Mouse (Mus musculus) CH12.LX (cell line): ENCODE measurements at regions not wholly inside any gene's neighbourhood (a gene's known extent, or its start where the extent isn't known, plus 50 kb on each side); places are given as distances from the start of the nearest gene placed in this dataset.

ENCODE experiments used
- DNase-seq: peaks from one replicate; pipeline ENCODE4 v3.0.0-alpha.2; 2013; ENCODE audit errors: extremely low read depth
- H3K27ac ChIP-seq: 2 replicates; pipeline ENCODE4 v1.5.1; 2012; ENCODE audit warnings: low read depth, mild to moderate bottlenecking, control low read depth, moderate library complexity; ENCODE audit not compliant: insufficient read depth
- H3K27me3 ChIP-seq: replicated peaks from 2 replicates; pipeline ENCODE3; 2012; ENCODE audit warnings: inconsistent platforms
- H3K36me3 ChIP-seq, 2 experiments: replicated peaks in 1 of 2; 2 replicates each; pipeline versions ENCODE3 to v1.6.1; 2012; ENCODE audit warnings: inconsistent platforms in 1 of 2, low read length in 1 of 2, mild to moderate bottlenecking in 1 of 2, mixed read lengths in 1 of 2, moderate library complexity in 1 of 2; ENCODE audit not compliant: control insufficient read depth in 1 of 2, insufficient read depth in 1 of 2
- H3K4me1 ChIP-seq, 2 experiments: 2 replicates each; pipeline ENCODE4 v1.6.1; 2012; ENCODE audit warnings: inconsistent platforms in 1 of 2, moderate library complexity in 1 of 2; ENCODE audit not compliant: insufficient read depth in 2 of 2, control insufficient read depth in 1 of 2
- H3K4me2 ChIP-seq: 2 replicates; pipeline ENCODE4 v1.6.1; 2012; ENCODE audit warnings: low read depth, mild to moderate bottlenecking, control low read depth; ENCODE audit not compliant: poor library complexity, insufficient read depth, severe bottlenecking
- H3K4me3 ChIP-seq, 3 experiments: fragments of 150-350 bp in 1 of 3; sonication (generic) in 1 of 3; replicated peaks in 1 of 3; 2 replicates each; pipeline versions ENCODE3 to v1.5.1; 2011 to 2012; ENCODE audit warnings: low read depth in 2 of 3, low read length in 2 of 3, mild to moderate bottlenecking in 2 of 3, moderate library complexity in 2 of 3, control low read depth in 1 of 3, improper control_type of control experiment in 1 of 3, inconsistent platforms in 1 of 3, mixed read lengths in 1 of 3; ENCODE audit not compliant: poor library complexity in 1 of 3
- H3K79me2 ChIP-seq: replicated peaks from 2 replicates; pipeline ENCODE4 v1.6.1; 2012; ENCODE audit warnings: mild to moderate bottlenecking, moderate library complexity; ENCODE audit not compliant: control insufficient read depth, poor library complexity, insufficient read depth, severe bottlenecking; ENCODE audit errors: extremely low read depth
- H3K9ac ChIP-seq: 2 replicates; pipeline ENCODE4 v1.6.1; 2012; ENCODE audit warnings: low read depth, mild to moderate bottlenecking, control low read depth, moderate library complexity; ENCODE audit not compliant: insufficient read depth
- H3K9me3 ChIP-seq: replicated peaks from 2 replicates; pipeline ENCODE3; 2012; ENCODE audit warnings: low read length, inconsistent platforms, mixed read lengths
- BHLHE40 ChIP-seq: IDR thresholded peaks from 2 replicates; pipeline ENCODE4 v1.6.1; 2011; ENCODE audit warnings: mild to moderate bottlenecking, low read depth, low read length, improper control_type of control experiment
- CHD2 ChIP-seq: IDR thresholded peaks from 2 replicates; pipeline ENCODE4 v1.6.1; 2011; ENCODE audit warnings: low read length, improper control_type of control experiment
- CTCF ChIP-seq, 2 experiments: IDR thresholded peaks in 1 of 2; conservative IDR thresholded peaks in 1 of 2; 2 replicates each; pipeline ENCODE4 v1.5.1; 2011 to 2012; ENCODE audit warnings: low read depth in 2 of 2, low read length in 2 of 2, improper control_type of control experiment in 1 of 2, inconsistent platforms in 1 of 2, mild to moderate bottlenecking in 1 of 2, moderate library complexity in 1 of 2
- E2F4 ChIP-seq: IDR thresholded peaks from 2 replicates; pipeline ENCODE4 v1.6.1; 2011; ENCODE audit warnings: low read depth, low read length, improper control_type of control experiment; ENCODE audit not compliant: insufficient replicate concordance
- ELF1 ChIP-seq: IDR thresholded peaks from 2 replicates; pipeline ENCODE4 v1.6.1; 2014; ENCODE audit warnings: low read depth, mild to moderate bottlenecking, inconsistent platforms, low read length, improper control_type of control experiment
- ETS1 ChIP-seq: conservative IDR thresholded peaks from 2 replicates; pipeline ENCODE4 v1.6.1; 2012; ENCODE audit warnings: low read depth, mild to moderate bottlenecking, inconsistent platforms, low read length, improper control_type of control experiment, moderate library complexity
- GABPA ChIP-seq: IDR thresholded peaks from 2 replicates; pipeline ENCODE4 v1.6.1; 2012; ENCODE audit warnings: low read depth, low read length, improper control_type of control experiment, inconsistent platforms; ENCODE audit not compliant: insufficient replicate concordance
- HCFC1 ChIP-seq: IDR thresholded peaks from 2 replicates; pipeline ENCODE4 v1.6.1; 2012; ENCODE audit warnings: low read depth, mild to moderate bottlenecking, inconsistent platforms, low read length, improper control_type of control experiment
- IRF4 ChIP-seq: IDR thresholded peaks from 2 replicates; pipeline ENCODE4 v1.6.1; 2014; ENCODE audit warnings: low read depth, mild to moderate bottlenecking, inconsistent platforms, low read length, improper control_type of control experiment
- JUN ChIP-seq: IDR thresholded peaks from 2 replicates; pipeline ENCODE4 v1.6.1; 2011; ENCODE audit warnings: low read depth, mild to moderate bottlenecking, low read length, improper control_type of control experiment, moderate library complexity; ENCODE audit not compliant: insufficient read depth
- KAT2A ChIP-seq: IDR thresholded peaks from 2 replicates; pipeline ENCODE4 v1.6.1; 2012; ENCODE audit warnings: low read length, improper control_type of control experiment, inconsistent platforms; ENCODE audit not compliant: insufficient replicate concordance
- MAX ChIP-seq: IDR thresholded peaks from 2 replicates; pipeline ENCODE4 v1.6.1; 2011; ENCODE audit warnings: low read length, improper control_type of control experiment
- MAZ ChIP-seq: IDR thresholded peaks from 2 replicates; pipeline ENCODE4 v1.6.1; 2012; ENCODE audit warnings: low read depth, mild to moderate bottlenecking, inconsistent platforms, low read length, improper control_type of control experiment, moderate library complexity
- MEF2A ChIP-seq: IDR thresholded peaks from 2 replicates; pipeline ENCODE4 v1.6.1; 2014; ENCODE audit warnings: low read depth, mild to moderate bottlenecking, inconsistent platforms, low read length, improper control_type of control experiment, borderline replicate concordance
- MXI1 ChIP-seq: IDR thresholded peaks from 2 replicates; pipeline ENCODE4 v1.6.1; 2011; ENCODE audit warnings: mild to moderate bottlenecking, low read depth, low read length, improper control_type of control experiment
- MYC ChIP-seq: IDR thresholded peaks from 2 replicates; pipeline ENCODE4 v1.6.1; 2011; ENCODE audit warnings: low read depth, mild to moderate bottlenecking, improper control_type of control experiment, low read length
- PAX5 ChIP-seq: IDR thresholded peaks from 2 replicates; pipeline ENCODE4 v1.6.1; 2012; ENCODE audit warnings: low read length, inconsistent platforms, mixed read lengths
- POLR2A ChIP-seq: IDR thresholded peaks from 2 replicates; pipeline ENCODE4 v1.6.1; 2011; ENCODE audit warnings: low read depth, mild to moderate bottlenecking, improper control_type of control experiment, low read length
- POLR2AphosphoS2 ChIP-seq: IDR thresholded peaks from 2 replicates; pipeline ENCODE4 v1.6.1; 2011; ENCODE audit warnings: low read depth, low read length, improper control_type of control experiment
- RCOR1 ChIP-seq: conservative IDR thresholded peaks from 2 replicates; pipeline ENCODE4 v1.6.1; 2012; ENCODE audit warnings: low read depth, mild to moderate bottlenecking, inconsistent platforms, low read length, improper control_type of control experiment
- SIN3A ChIP-seq: IDR thresholded peaks from 2 replicates; pipeline ENCODE4 v1.6.1; 2012; ENCODE audit warnings: low read length, improper control_type of control experiment, inconsistent platforms
- SMC3 ChIP-seq: IDR thresholded peaks from 2 replicates; pipeline ENCODE4 v1.6.1; 2011; ENCODE audit warnings: low read depth, low read length, improper control_type of control experiment
- TBP ChIP-seq: conservative IDR thresholded peaks from 2 replicates; pipeline ENCODE4 v1.6.1; 2011; ENCODE audit warnings: low read depth, low read length, improper control_type of control experiment
- TCF12 ChIP-seq: IDR thresholded peaks from 2 replicates; pipeline ENCODE4 v1.6.1; 2014; ENCODE audit warnings: low read depth, mild to moderate bottlenecking, inconsistent platforms, low read length, improper control_type of control experiment
- UBTF ChIP-seq: IDR thresholded peaks from 2 replicates; pipeline ENCODE4 v1.6.1; 2012; ENCODE audit warnings: low read depth, mild to moderate bottlenecking, inconsistent platforms, low read length, improper control_type of control experiment, moderate library complexity
- USF1 ChIP-seq: IDR thresholded peaks from 2 replicates; pipeline ENCODE4 v1.6.1; 2014; ENCODE audit warnings: low read depth, mild to moderate bottlenecking, inconsistent platforms, low read length, improper control_type of control experiment
- ZC3H11A ChIP-seq: IDR thresholded peaks from 2 replicates; pipeline ENCODE4 v1.6.1; 2012; ENCODE audit warnings: low read depth, mild to moderate bottlenecking, inconsistent platforms, low read length, improper control_type of control experiment
- ZMIZ1 ChIP-seq: IDR thresholded peaks from 2 replicates; pipeline ENCODE4 v1.6.1; 2012; ENCODE audit warnings: low read depth, mild to moderate bottlenecking, inconsistent platforms, low read length, improper control_type of control experiment
- ZNF384 ChIP-seq: IDR thresholded peaks from 2 replicates; pipeline ENCODE4 v1.6.1; 2012; ENCODE audit warnings: low read depth, low read length, improper control_type of control experiment, inconsistent platforms
- dilution Hi-C: fragments of 300-500 bp; cut with MboI; formaldehyde crosslinking; loops from 2 replicates; pipeline ENCODE4 v1.14.3; 2020; ENCODE audit warnings: low sequenced_read_pairs; ENCODE audit not compliant: extremely low pct_unique_long_range_greater_than_20kb, extremely low pct_ligation_motif_present
- in situ Hi-C: fragments of 300-500 bp; cut with MboI; formaldehyde crosslinking; loops from 3 replicates; pipeline ENCODE4 v1.14.3; 2019; ENCODE audit warnings: low sequenced_read_pairs, low pct_ligation_motif_present, low pct_unique_long_range_greater_than_20kb, mixed read lengths

- Histone ChIP-seq H3K27ac (no peak overlapping the region), H3K4me2 (no peak overlapping the region), H3K4me1 (no peaks in the 10 kb centered on the region), H3K4me3 (no peak overlapping the region), H3K36me3 (no peaks in the 10 kb centered on the region), H3K79me2 (no peaks in the 10 kb centered on the region), H3K27me3 (no peaks in the 10 kb centered on the region), H3K9me3 (peaks cover 73% of the 10 kb centered on the region), H3K9ac (no peak overlapping the region)
- no peak for TF ChIP-seq TCF12
- TF ChIP-seq SMC3 = no peak
- no peak for TF ChIP-seq PAX5
- TF ChIP-seq CTCF (conservative IDR thresholded peaks at IDR 0.05 in 1 of 2, IDR thresholded peaks at IDR 0.05 in 1 of 2; ENCODE audit: low read depth in 2 of 2, low read length in 2 of 2) = no peak
- TF ChIP-seq ZNF384 = no peak
- no peak for TF ChIP-seq USF1
- TF ChIP-seq IRF4 = no peak
- no peak for TF ChIP-seq JUN
- no peak for TF ChIP-seq MAX
- no peak for TF ChIP-seq ZC3H11A
- no peak for TF ChIP-seq E2F4
- no peak for TF ChIP-seq RCOR1
- TF ChIP-seq GABPA = no peak
- no peak for TF ChIP-seq MAZ
- no peak for TF ChIP-seq POLR2A
- TF ChIP-seq MYC = no peak
- TF ChIP-seq CHD2 = no peak
- no peak for TF ChIP-seq TBP
- in situ Hi-C loops = no loop called here
- dilution Hi-C loops = no loop called here
- DNase-seq = no peak
Observed at GRCm38 (mm10) chr8:8239489-8239888, 421.6 kb downstream of the Efnb2 start.

DNA sequence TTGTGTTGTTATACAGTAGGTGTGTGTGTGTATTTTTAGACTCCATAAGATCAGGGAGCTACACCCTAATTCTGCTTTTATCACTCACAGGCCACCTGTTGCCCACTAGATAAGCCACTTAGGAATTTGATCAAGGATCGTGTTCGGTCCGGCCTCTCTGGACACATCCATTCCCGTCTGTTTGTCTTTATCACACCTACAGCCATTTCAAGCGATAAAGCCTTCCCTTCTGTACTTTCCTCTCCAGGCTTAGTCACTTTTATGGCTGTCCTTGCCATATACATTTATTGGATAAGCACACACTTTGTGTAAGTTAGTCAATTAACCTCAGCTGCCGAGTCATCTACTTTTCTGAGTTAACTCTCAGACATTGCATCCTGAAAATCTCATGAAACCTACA, 423.0 kb downstream of the Efnb2 start:
- Histone ChIP-seq H3K9me3 (peaks cover 73% of the 10 kb centered on the region), H3K27ac (no peak overlapping the region), H3K27me3 (no peaks in the 10 kb centered on the region), H3K9ac (no peak overlapping the region), H3K4me1 (no peaks in the 10 kb centered on the region), H3K36me3 (no peaks in the 10 kb centered on the region)
- no peak for DNase-seq
- in situ Hi-C loops (no loop called here), dilution Hi-C loops (no loop called here)
- no peak for TF ChIP-seq IRF4
- TF ChIP-seq HCFC1 = no peak
- no peak for TF ChIP-seq UBTF
- no peak for TF ChIP-seq KAT2A
- TF ChIP-seq MXI1 = no peak
- TF ChIP-seq SMC3 = no peak
- TF ChIP-seq ELF1 = no peak
- TF ChIP-seq SIN3A = no peak
- no peak for TF ChIP-seq TCF12
- TF ChIP-seq POLR2AphosphoS2 = no peak
- no peak for TF ChIP-seq ZMIZ1
- TF ChIP-seq ETS1 = no peak
- no peak for TF ChIP-seq E2F4
- no peak for TF ChIP-seq BHLHE40
- TF ChIP-seq MEF2A = no peak
- TF ChIP-seq GABPA = no peak
- TF ChIP-seq, all 38 proteins: peak for 0
- Histone ChIP-seq H3K79me2 (no peaks in the 10 kb centered on the region), H3K4me2 (no peak overlapping the region), H3K4me3 (no peak overlapping the region)
